Mouse (Mus musculus): ENCODE measurements around the gene Nwd1.

Gene Nwd1

GRCm38 (mm10) chr8:72761322-72762051 lies 115.0 kb downstream of the Nwd1 start, which contains the start of gene F2rl3:
TSS of gene F2rl3 (plus strand) at chr8:72761880.
- DNase-seq (ENCODE audit: low spot score in 2 of 2) = no peak

GRCm38 (mm10) chr8:72762306-72762705 lies 115.8 kb downstream of the Nwd1 start:
- DNase-seq (ENCODE audit: low spot score in 2 of 2) = no peak

- DNase-seq (ENCODE audit: low spot score in 2 of 2) = no peak
Observed at GRCm38 (mm10) chr8:72765696-72766095, 119.2 kb downstream of the Nwd1 start.

GRCm38 (mm10) chr8:72766777-72767176 lies 120.3 kb downstream of the Nwd1 start:
- no peak for DNase-seq (ENCODE audit: low spot score in 2 of 2)

Measured in right cerebral cortex, postnatal 36 days (tissue).